In the genomic region with DNA sequence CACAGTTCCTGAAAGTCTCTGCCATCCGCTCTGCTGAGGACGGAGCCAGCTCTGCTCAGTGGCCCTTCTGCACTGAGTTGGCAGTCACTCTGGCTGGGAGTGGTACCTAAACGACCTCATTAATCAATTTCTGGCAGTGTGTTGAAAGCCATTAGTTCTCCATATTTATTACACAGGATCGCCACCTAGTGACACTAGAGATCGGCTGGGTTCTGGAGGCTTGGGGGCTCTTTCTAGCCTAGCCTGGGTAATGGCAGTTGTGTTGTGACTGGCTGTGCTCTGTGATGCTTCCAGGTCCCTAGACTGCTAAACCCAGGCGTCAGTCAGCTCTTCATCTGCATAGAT, we compare ENCODE assay signal across 10 mouse cellular contexts. TPM values are rescaled to one million over a fixed set of nuclear protein-coding genes. Genes with fewer than 3 reads are reported as not detected.
DNase-seq lines count a peak whose midpoint lies in the region; ATAC-seq and TF ChIP-seq lines count a peak whose summit lies in the region.
"Had no signal": no experiment of that assay in that cellular context is flagged by ENCODE, and none has a peak within 500 bp of the region (broad histone marks: within the 10 kb centered on the region; RNA-seq: fewer than 3 reads in every experiment).

No protein-coding gene starts in this region.

- H3K4me2 ChIP-seq in forebrain, embryonic 12.5 days, result no peak overlapping the region
- no peak overlapping the region for H3K4me2 ChIP-seq in hindbrain, postnatal 0 days (ENCODE audit: low read depth, low read length)
- H3K4me2 ChIP-seq in neural tube, embryonic 11.5 days (ENCODE audit: low read depth), result no peak overlapping the region
- H3K4me2 ChIP-seq: embryonic facial prominence, embryonic 15.5 days had no signal

- TF ChIP-seq CTCF in bone marrow macrophage, adult 2 months (IDR thresholded peaks at IDR 0.05; ENCODE audit: low read depth, low read length), result peak; percentile 28; the same call in 1 of the 2 replicates
- TF ChIP-seq CTCF in hindbrain, postnatal 0 days (IDR thresholded peaks at IDR 0.05; ENCODE audit: low read depth), result peak; percentile 81

- no peak overlapping the region for H3K4me3 ChIP-seq in bone marrow macrophage, adult 2 months (ENCODE audit: insufficient read depth, low read length)
- no peak overlapping the region for H3K4me3 ChIP-seq in forebrain, embryonic 12.5 days (replicated peaks)
- H3K4me3 ChIP-seq in hindbrain, postnatal 0 days (ENCODE audit: low read length), result no peak overlapping the region
- no peak overlapping the region for H3K4me3 ChIP-seq in neural tube, embryonic 11.5 days (ENCODE audit: low read depth, low read length)
- H3K4me3 ChIP-seq: embryonic facial prominence, embryonic 15.5 days had no signal

- no peaks in the 10 kb centered on the region for H3K9me3 ChIP-seq in forebrain, embryonic 12.5 days
- H3K9me3 ChIP-seq in hindbrain, postnatal 0 days (ENCODE audit: low read length), result no peaks in the 10 kb centered on the region
- no peaks in the 10 kb centered on the region for H3K9me3 ChIP-seq in neural tube, embryonic 11.5 days (ENCODE audit: control insufficient read depth, low read length)
- H3K9me3 ChIP-seq: embryonic facial prominence, embryonic 15.5 days had no signal

- DNase-seq in right cerebral cortex, postnatal 10 days (ENCODE audit: low spot score in 2 of 2), result peak; percentile 61 to 65
- DNase-seq in right cerebral cortex, postnatal 25 days, result no peak
- DNase-seq in hindbrain, postnatal 0 days (ENCODE audit: low spot score), result peak; percentile 91
- peak; percentile 28 to 54 for DNase-seq in layer of hippocampus, postnatal 36 days
- peak; percentile 59 for DNase-seq in neural tube, embryonic 11.5 days (ENCODE audit: low spot score)
- DNase-seq in spleen, adult 12 weeks (ENCODE audit: low spot score), result no peak

- peaks cover 10% of the 10 kb centered on the region for H3K4me1 ChIP-seq in bone marrow macrophage, adult 2 months (ENCODE audit: control insufficient read depth, insufficient read depth, low read length)
- no peaks in the 10 kb centered on the region for H3K4me1 ChIP-seq in forebrain, embryonic 12.5 days
- no peaks in the 10 kb centered on the region for H3K4me1 ChIP-seq in hindbrain, postnatal 0 days (ENCODE audit: insufficient read depth, low read length)
- H3K4me1 ChIP-seq in neural tube, embryonic 11.5 days (ENCODE audit: control insufficient read depth, insufficient read depth, low read length), result no peaks in the 10 kb centered on the region

- H3K27me3 ChIP-seq in forebrain, embryonic 12.5 days, result no peaks in the 10 kb centered on the region
- H3K27me3 ChIP-seq in hindbrain, postnatal 0 days (ENCODE audit: insufficient read depth, low read length), result no peaks in the 10 kb centered on the region
- no peaks in the 10 kb centered on the region for H3K27me3 ChIP-seq in neural tube, embryonic 11.5 days (ENCODE audit: control insufficient read depth, insufficient read depth, low read length)
- H3K27me3 ChIP-seq: embryonic facial prominence, embryonic 15.5 days had no signal

- TF ChIP-seq POLR2A in bone marrow macrophage, adult 2 months (IDR thresholded peaks at IDR 0.05; ENCODE audit: borderline replicate concordance, low read depth, low read length), result no peak

- ATAC-seq in forebrain, embryonic 12.5 days (ENCODE audit: low FRiP score), result peak; percentile 49; the same call in 1 of the 2 replicates
- peak; percentile 90 for ATAC-seq in hindbrain, postnatal 0 days
- no peak for ATAC-seq in neural tube, embryonic 11.5 days (ENCODE audit: insufficient read depth, low FRiP score, low TSS enrichment)

- H3K27ac ChIP-seq in bone marrow macrophage, adult 2 months (ENCODE audit: insufficient read depth, low read depth, low read length), result no peak overlapping the region
- H3K27ac ChIP-seq in forebrain, embryonic 12.5 days, result no peak overlapping the region
- no peak overlapping the region for H3K27ac ChIP-seq in hindbrain, postnatal 0 days
- no peak overlapping the region for H3K27ac ChIP-seq in neural tube, embryonic 11.5 days (ENCODE audit: low read depth, low read length)
- H3K27ac ChIP-seq: embryonic facial prominence, embryonic 15.5 days; macrophage had no signal

- H3K9ac ChIP-seq in forebrain, embryonic 12.5 days, result no peak overlapping the region
- no peak overlapping the region for H3K9ac ChIP-seq in hindbrain, postnatal 0 days (replicated peaks; ENCODE audit: low read length)
- no peak overlapping the region for H3K9ac ChIP-seq in neural tube, embryonic 11.5 days (ENCODE audit: low read length)
- H3K9ac ChIP-seq: embryonic facial prominence, embryonic 15.5 days had no signal

- 30% methylated on average over 6 of the region's 6 CpGs for WGBS in forebrain, embryonic 12.5 days
- WGBS in hindbrain, postnatal 0 days, result 12% methylated on average over 6 of the region's 6 CpGs
- WGBS in neural tube, embryonic 11.5 days, result 20% methylated on average over 6 of the region's 6 CpGs

- no peaks in the 10 kb centered on the region for H3K36me3 ChIP-seq in forebrain, embryonic 12.5 days (replicated peaks)
- no peaks in the 10 kb centered on the region for H3K36me3 ChIP-seq in hindbrain, postnatal 0 days (ENCODE audit: insufficient read depth, low read length)
- 0 out of 2 replicates have a peak, but pooled peaks cover 2% of the 10 kb centered on the region for H3K36me3 ChIP-seq in neural tube, embryonic 11.5 days (ENCODE audit: control insufficient read depth, insufficient read depth, low read length)

RNA-seq across cellular contexts. Expression of a gene that starts 28.8 kb away (rescaled TPM):
- 60.0 and 61.3 TPM in 2 replicates for polyA plus RNA-seq in bone marrow macrophage, adult 2 months (2012; ENCODE audit: insufficient read depth, insufficient read length, missing spikeins)
- polyA plus RNA-seq in forebrain, embryonic 12.5 days (2016; fragmentation: Nextera tagmentation; extraction: Ambion mirVana), result 174 and 176 TPM in 2 replicates
- total RNA-seq in hindbrain, postnatal 0 days (2014; rRNA removed), result 15.5 and 17.9 TPM in 2 replicates
- polyA plus RNA-seq in hindbrain, postnatal 0 days (2015; fragmentation: Nextera tagmentation; extraction: Ambion mirVana), result 28.4 and 32.7 TPM in 2 replicates
- total RNA-seq in layer of hippocampus, postnatal 36 days (2021), result 1 to 10 TPM; 1.3 to 2.1 TPM
- 190 and 195 TPM in 2 replicates for polyA plus RNA-seq in neural tube, embryonic 11.5 days (2014; fragmentation: Nextera tagmentation; extraction: Ambion mirVana)

Comparison
In these comparisons a context has a peak if more than half of its experiments do, and no peak if none do; other contexts are left out.
1. DNase-seq: peak in right cerebral cortex, postnatal 10 days (2 of 2), hindbrain, postnatal 0 days (single experiment), layer of hippocampus, postnatal 36 days (2 of 2) and neural tube, embryonic 11.5 days (single experiment); none in right cerebral cortex, postnatal 25 days (single experiment) and spleen, adult 12 weeks (single experiment).